Mouse (Mus musculus) embryonic stem cell, embryonic (primary cell): Measurements from ENCODE around the gene Dhh.

Experiments used
- CTCF ChIA-PET, 4 experiments: fragments of 300-600 bp in 2 of 4; fragments of 350-600 bp in 2 of 4; sonication (Branson Sonifier 250); formaldehyde crosslinking; loops; one replicate each; lab custom pipeline; 2022; ENCODE audit warnings: inconsistent platforms in 2 of 4; lab: Charles Lee
- POLR2A ChIA-PET, 4 experiments: fragments of 300-600 bp in 2 of 4; fragments of 350-600 bp in 2 of 4; sonication (Branson Sonifier 250); formaldehyde crosslinking; loops; one replicate each; lab custom pipeline; 2022; ENCODE audit warnings: antibody characterized with exemption in 4 of 4, inconsistent platforms in 1 of 4; lab: Charles Lee

The Dhh gene

DNA sequence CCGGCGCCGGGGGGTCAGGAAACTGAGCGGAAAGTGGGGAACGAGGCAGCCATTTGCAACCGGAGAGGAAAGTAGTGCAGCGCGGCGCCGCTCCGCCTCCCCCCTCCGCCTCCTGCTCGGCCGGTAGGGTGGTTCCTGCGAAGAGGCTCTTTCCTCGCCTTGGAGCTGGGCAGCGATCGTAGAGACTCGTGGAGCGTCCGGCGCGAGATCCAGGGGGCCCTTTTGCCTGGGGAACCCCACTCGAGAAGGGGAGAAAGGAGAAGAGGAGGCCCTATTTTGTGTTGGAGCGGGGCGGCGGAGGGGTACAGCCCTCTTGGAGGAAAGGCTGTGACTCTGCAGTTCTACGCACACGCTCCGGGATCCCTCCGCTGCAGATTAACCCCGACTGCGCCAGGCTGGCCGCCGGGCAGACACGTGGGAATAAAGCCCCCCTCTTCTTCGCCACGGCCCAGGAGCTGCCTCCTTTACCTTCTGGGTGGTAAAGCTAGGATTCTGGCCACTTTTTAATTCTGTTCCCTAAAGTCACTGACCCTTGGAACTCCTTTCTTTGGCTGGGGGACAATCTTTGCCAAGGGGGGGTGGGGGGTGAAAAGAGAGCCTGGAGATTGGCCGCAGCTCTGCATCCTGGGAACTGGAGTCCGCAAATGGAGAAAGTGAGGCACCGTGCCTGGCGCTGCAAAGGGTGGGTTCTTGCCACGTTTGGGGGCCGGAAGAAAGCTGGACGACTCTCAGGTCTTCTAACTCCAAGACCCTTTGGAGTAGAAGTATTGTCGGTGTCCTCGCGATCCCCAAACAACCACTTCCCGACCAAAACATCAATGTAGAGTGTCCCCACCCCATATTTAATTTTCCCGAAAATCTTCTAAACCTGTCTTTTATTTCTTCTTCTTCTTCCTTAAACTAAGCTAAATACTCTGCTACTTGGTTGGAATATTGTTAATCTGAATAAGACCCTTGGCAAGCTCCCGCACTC is 26.1 kb downstream of the Dhh start:
- CTCF ChIA-PET = interaction anchor here in 3 of 4 experiments (0.6 to 2.5 kb wide), 8 partner anchors 9 to 240 kb away, joined by 3 to 13 read pairs (median 3); partner anchors contain the start of gene Prkag1 (in 1 of the 3)
- POLR2A ChIA-PET = interaction anchor here (0.6 to 4.1 kb wide), 74 partner anchors 9 to 479 kb away, joined by 3 to 28 read pairs (median 4); partner anchors contain the start of genes Prkag1 (in 2 of the 4), Tuba1b (in 2 of the 4), Tuba1c (in 2 of the 4) and Arf3 (in 1 of the 4)

DNA sequence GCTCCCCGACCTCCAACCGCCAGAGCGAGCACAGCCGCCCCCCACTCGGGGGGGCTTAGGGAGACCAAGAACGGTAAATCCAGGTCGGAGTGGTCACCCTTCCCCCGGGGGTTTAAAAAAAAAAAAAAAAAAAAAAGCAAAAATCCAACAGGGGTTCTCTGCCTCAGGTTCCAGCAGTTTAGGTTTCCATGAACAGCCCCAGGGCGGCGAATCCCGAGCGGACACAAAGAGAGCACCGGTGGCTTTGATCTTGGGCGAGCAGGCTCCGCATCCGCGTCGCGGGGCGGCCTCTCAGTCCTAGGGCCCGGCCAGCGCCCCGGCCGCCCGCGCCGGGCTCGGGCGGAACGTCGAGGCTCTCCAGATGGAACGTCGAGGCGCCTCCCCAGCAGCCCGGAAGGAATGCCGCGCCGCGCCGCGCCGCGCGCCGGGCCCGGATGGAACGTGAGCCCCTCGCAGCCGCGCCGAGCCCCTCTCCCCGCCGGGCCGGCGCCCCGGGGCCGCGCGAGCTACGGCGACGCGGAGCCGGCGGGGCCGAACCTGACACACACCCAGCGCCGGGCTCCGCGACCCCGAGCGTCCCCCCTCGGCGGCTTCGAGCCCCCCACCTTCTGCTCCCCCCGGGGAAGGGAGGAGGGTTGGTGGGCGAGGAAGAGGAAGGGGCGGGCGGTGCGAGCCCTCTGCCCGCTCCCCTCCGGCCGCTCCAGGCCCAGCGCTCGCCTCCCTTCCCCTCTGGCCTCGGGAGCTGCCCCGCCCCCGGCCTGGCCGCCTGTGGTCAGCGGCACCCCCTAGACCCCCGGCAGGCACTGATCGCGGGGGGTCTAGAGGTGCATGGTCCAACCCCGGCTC is 27.0 kb downstream of the Dhh start, which contains the start of gene Kmt2d:
Kmt2d (minus strand) TSS at position 135 of the 846 bp plus-strand sequence.
- POLR2A ChIA-PET = interaction anchor here in 3 of 4 experiments (0.6 to 4.1 kb wide), 35 partner anchors 9 to 255 kb away, joined by 3 to 28 read pairs (median 6); partner anchors contain the start of genes Prkag1 (in 2 of the 3), Tuba1b (in 2 of the 3), Arf3 (in 1 of the 3) and Gm49450 (in 1 of the 3)
- CTCF ChIA-PET = interaction anchor here in 2 of 4 experiments (0.8 to 2.5 kb wide), 6 partner anchors 10 to 239 kb away, joined by 3 to 13 read pairs (median 4); partner anchors contain the start of gene Prkag1 (in 1 of the 2)

DNA sequence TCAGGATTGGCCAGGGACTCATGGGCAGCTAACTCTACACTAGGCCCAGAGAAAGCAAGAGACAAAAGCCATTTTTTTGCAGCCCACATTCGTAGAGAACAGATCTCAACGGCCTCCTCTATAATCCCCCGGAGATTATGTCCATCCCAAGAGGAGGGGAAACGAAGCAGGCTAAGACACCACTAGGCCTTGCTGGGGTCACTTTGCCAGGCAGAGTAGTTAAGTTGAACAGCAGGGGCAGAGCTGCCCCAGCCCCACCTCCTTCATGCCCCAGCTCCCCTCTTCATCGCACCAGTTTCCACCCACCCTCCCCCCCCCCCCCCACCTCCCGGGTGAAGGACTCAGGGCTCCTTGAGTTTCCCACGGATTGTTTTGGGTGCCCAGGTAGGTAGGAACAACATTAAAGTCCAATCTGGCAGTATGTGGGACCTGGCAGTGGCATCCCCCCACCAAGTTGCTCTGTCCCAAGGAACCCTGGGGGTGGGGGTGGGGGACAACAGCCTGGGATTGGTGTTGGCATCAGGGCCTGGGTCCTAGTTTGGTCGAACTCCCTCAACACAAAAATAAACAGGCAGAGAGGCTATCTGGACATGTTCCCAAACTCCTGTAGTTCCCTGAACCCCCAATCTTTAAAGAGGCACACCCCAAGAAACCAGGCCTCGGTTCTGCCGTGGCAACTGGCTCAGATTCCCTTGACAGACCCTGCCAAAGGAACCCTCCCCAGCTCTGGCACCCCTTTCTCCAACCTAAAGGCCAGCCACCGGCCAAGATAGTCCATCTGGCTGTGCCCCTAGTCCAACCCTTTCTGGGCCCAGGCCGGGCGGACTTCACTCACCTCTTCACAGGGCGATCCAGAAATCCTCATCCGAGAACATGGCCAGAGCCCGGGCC is 27.9 kb downstream of the Dhh start:
- ChIA-PET CTCF (interaction anchor here in 1 of 4 experiments (0.8 kb wide), 1 partner anchor 154 kb away, joined by 3 read pairs; no protein-coding TSS in a partner anchor), POLR2A (interaction anchor here in 3 of 4 experiments (0.5 to 4.1 kb wide), 21 partner anchors 9 to 243 kb away, joined by 3 to 28 read pairs (median 3); partner anchors contain the start of genes Prkag1 (in 1 of the 3), Tuba1b (in 1 of the 3) and Tuba1c (in 1 of the 3))

DNA sequence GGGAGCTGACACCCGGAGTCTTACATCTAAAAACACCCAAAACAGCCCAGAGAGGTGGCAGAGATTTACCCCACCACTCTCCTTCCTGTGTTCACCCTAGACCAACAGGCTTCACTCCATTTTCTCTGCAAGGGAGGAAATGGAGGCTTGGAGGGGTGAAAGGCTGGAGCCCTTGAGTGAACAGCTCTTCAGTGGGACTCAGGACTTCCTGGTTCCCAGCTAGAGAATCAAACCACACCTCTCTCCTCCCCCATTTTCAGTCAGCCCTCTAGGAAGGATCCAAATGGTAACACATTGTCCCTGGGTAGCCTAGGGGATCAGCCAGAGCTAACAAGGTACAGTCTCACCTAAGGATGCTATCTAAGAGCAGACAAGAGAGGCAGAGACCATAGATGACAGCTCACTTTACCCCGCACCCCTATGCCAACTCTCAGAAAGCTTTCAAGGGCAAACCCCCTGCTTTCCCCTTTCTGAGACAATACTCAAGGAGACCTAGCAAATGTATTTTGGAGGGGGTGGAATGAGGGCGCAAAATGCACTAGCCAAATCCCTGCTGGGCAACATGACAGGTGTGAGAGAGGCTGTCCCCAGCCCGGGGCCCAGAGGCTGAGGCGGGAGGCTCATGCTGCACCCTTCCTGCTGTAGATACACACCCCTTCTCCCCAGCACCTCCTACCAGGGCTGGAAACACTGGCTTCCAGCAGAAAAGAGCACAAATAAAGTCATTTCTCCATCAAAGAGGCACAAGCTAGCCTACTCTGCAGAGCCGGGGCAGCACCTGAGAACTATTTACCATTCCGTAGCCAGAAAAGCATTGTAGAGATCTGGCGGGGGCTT is 28.8 kb downstream of the Dhh start:
- POLR2A ChIA-PET = interaction anchor here in 3 of 4 experiments (0.5 to 4.1 kb wide), 30 partner anchors 9 to 242 kb away, joined by 3 to 28 read pairs (median 4); partner anchors contain the start of genes Prkag1 (in 2 of the 3), Tuba1b (in 1 of the 3) and Tuba1c (in 1 of the 3)
- CTCF ChIA-PET = interaction anchor here (0.6 to 1.0 kb wide), 5 partner anchors 8 to 160 kb away, joined by 3 to 11 read pairs (median 4); no protein-coding TSS in a partner anchor

DNA sequence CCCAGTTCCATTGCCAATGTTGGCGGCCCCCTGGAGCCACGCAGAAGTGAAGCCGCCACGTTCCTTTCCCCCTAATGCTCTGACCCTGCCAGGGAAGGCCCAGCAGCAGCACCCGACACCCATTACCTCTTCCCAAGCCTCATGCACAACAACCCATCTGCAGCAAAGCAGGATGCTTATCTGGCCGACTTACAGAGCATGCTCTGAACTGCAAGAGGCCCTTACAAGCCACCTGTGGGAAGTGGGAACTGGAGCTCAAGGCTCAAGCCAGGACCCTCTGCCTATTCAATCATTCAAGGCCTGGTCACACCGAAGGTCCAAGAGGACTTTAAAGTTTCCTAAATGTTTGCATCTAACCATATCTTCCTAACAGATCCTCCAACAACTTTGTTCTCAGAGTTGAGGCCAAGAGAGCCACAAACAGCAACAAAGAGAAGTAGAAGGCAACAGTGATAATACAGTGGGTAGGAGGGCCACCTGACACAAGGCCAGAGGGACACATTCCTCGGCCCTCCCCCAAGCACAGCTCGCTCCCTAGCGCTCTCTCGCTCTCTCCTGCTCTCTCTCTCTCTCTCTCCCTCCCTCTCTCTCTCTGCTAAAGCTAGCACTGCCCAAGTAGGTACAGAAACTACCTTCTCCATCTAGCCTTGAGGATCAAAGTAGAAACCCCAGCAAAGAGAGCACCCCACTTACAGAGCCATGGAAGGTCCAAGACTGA is 29.8 kb downstream of the Dhh start:
- ChIA-PET POLR2A (interaction anchor here in 3 of 4 experiments (0.7 to 2.5 kb wide), 16 partner anchors 11 to 142 kb away, joined by 3 to 12 read pairs (median 4); partner anchors contain the start of genes Prkag1 (in 2 of the 3) and Tuba1b (in 1 of the 3)), CTCF (interaction anchor here in 3 of 4 experiments (0.6 to 1.4 kb wide), 5 partner anchors 9 to 161 kb away, joined by 3 to 11 read pairs (median 4); no protein-coding TSS in a partner anchor)

DNA sequence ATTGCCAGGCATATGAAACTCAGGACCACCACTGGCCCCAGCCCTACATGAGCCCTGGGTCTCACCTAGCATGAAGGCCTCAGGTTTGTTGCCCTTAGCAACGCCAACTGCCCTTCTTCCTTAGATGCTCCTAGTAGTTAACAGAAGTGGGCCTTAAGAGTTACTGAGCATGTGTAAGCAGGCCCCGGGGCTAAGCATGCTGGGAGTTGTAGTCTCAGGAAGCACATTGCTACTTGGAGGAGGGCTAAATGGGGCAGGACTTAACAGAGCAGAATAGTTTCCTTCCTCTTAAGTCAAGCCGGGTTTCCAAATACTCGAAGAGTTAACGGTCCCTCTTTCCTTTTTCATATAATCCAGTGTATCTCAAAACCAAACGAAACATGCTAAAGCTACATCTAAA is 31.0 kb downstream of the Dhh start:
- POLR2A ChIA-PET = interaction anchor here in 1 of 4 experiments (1.2 to 1.7 kb wide), 2 partner anchors 10 to 38 kb away, joined by 3 to 5 read pairs; no protein-coding TSS in a partner anchor

DNA sequence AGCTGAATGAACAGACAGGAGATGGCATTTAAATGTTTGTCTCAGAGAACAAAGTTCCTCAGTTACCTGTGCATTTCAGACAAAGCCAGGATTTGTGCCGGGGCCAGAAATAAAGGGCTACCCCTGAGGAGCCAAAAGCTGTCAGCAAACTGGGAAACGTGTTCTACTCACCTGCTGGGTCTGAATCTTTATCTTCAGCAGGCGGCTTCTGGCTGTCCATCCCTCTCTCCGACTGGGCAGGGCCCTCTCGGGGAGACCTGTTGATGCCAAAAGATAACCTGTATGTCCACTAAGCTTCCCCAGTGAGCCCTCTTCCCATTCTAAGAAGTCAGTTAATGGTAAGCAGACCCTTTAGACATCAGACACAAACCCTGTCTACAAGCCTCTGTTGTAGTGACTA is 31.8 kb downstream of the Dhh start:
- ChIA-PET CTCF (no interaction called here), POLR2A (interaction anchor here in 2 of 4 experiments (0.7 to 1.6 kb wide), 3 partner anchors 17 to 36 kb away, joined by 3 to 4 read pairs (median 3); partner anchors contain the start of gene Prkag1 (in 1 of the 2))

More for the DNA sequence above, 31.0 kb downstream of the Dhh start:
- CTCF ChIA-PET = interaction anchor here in 1 of 4 experiments (1.4 kb wide), 1 partner anchor 25 kb away, joined by 4 read pairs; no protein-coding TSS in a partner anchor

DNA sequence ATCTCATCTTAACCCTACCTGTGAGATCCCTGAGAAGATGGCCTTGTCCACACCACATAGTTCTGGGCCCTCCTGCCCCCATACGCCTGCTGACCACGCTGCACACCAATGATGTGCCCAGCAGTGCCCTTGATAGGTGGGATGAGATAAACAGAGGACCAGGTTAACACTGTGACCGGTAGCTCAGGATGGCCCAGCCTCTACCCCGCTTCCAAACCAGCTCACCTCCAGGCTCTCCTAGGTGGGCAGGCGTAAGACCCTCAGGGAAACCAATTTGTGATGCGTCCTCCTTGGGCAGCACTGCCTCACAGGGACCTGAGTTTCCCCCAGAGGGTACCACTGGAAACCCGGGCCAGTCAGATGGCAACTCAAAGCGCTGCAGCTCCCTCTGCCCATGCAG is 32.6 kb downstream of the Dhh start:
- POLR2A ChIA-PET = interaction anchor here in 2 of 4 experiments (0.6 to 1.7 kb wide), 4 partner anchors 12 to 209 kb away, joined by 3 to 5 read pairs (median 4); partner anchors contain the start of gene Prkag1 (in 1 of the 2)

DNA sequence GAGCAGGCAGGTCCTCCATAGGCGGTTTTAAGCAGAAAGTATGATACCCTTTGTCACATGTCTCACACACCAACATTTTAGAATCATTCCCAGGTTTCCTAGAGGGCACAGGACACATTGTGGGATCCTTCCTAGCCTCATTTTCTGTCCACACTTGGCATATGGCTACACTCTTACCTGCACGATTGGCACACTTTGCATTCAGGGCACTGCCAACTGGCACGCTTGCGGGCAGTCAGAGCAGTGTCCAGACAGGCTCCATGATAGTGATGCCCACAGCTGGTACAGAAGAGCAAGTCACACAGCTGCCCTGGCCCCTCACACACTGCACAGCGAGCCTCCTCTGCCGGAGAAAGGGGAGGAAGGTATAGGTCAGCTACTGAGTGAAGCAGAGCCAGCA is 33.4 kb downstream of the Dhh start:
- POLR2A ChIA-PET = interaction anchor here in 3 of 4 experiments (0.7 to 1.7 kb wide), 7 partner anchors 11 to 333 kb away, joined by 3 to 6 read pairs (median 4); partner anchors contain the start of gene Tuba1b (in 1 of the 3)
- CTCF ChIA-PET = interaction anchor here in 1 of 4 experiments (0.6 kb wide), 1 partner anchor 42 kb away, joined by 3 read pairs; no protein-coding TSS in a partner anchor

More for the DNA sequence above, 32.6 kb downstream of the Dhh start:
- CTCF ChIA-PET = no interaction called here

DNA sequence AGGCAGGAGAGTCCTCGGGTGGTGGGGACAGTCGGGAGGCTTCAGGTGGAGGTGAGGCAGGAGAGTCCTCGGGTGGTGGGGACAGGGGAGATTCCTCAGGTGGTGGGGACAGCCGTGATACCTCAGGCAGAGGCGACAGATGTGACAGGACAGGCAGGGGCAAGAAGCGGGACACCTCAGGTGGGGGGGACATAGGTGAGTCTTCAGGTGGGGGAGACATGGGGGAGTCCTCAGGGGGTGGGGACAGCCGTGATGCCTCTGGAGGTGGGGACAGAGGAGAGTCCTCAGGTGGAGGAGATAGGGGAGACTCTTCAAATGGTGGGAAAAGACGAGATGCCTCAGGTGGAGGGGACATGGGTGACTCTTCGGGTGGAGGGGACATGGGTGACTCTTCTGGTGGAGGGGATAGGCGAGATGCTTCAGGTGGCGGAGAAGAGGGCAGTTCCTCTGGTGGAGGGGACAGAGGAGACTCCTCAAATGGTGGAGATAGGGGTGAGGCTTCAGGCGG is 34.8 kb downstream of the Dhh start:
- ChIA-PET POLR2A (interaction anchor here in 2 of 4 experiments (1.3 to 1.7 kb wide), 2 partner anchors 10 to 71 kb away, joined by 4 to 5 read pairs; partner anchors contain the start of gene Tuba1b (in 1 of the 2)), CTCF (no interaction called here)

DNA sequence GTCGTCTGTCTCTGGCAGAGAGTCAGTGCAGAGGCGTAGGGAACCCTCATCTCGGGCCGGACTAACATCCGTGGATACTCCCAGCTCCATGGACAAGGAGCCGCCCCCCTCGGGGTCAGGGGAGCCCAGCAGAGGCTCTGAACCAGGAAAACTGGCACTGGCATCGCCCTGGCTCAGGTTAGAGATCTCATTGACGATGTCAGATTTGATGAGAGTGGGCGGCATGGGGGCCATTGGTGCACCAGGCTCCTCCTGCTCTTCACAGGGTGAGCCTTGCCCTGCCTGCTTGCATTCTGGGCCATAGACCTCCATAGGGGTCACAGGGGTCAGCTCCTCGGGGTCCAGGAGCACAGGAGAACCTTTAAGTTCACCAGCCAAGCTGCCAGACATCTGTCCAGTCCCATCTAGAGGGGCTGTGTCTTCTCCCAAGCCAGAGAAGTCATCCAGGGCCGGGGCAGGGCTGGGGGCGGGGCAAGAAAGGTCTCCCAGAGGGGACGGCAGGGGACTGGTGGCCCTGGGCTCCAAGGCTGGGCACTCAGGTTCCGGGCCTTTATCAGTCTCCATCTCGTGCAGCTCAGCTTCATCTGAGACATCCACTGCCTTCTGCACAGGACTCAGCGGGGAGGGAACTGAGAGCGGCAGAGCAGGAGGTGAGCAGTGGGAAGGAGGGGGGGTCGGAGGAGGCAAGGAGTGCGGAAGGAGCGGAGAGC is 36.5 kb downstream of the Dhh start:
- ChIA-PET POLR2A (interaction anchor here in 2 of 4 experiments (0.6 to 6.5 kb wide), 13 partner anchors 8 to 171 kb away, joined by 3 to 45 read pairs (median 4); partner anchors contain the start of genes Prkag1 (in 2 of the 2) and Tuba1c (in 1 of the 2)), CTCF (interaction anchor here in 1 of 4 experiments (1.0 kb wide), 1 partner anchor 15 kb away, joined by 3 read pairs; no protein-coding TSS in a partner anchor)

DNA sequence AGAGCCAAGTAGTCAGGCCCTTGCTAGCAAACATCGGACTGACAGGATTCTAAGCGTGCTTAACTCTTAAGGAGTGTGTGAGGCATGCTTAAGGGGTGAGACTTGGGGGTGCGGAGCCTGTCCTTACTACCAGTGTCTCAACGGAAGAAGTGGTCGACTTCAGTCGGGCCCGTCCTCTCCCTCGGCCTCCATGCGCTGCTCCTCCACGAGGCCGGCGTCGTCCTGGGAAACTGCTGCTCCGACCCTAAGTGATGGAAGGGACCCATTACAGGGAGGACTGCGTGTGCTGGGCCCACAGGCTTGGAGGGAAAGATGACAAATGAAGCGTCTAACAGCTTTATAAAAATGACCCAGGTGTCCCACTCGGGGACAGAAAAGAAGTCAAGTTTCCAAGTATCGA is 37.4 kb downstream of the Dhh start:
- ChIA-PET POLR2A (interaction anchor here in 3 of 4 experiments (0.6 to 6.5 kb wide), 13 partner anchors 9 to 170 kb away, joined by 3 to 45 read pairs (median 3); partner anchors contain the start of genes Prkag1 (in 1 of the 3) and Tuba1c (in 1 of the 3)), CTCF (interaction anchor here in 2 of 4 experiments (0.6 to 1.1 kb wide), 2 partner anchors 16 to 38 kb away, joined by 3 to 7 read pairs; no protein-coding TSS in a partner anchor)
